Mouse (Mus musculus) lung, postnatal 0 days (tissue): ENCODE measurements around the gene Nek8.

ENCODE experiments used
- CTCF ChIP-seq: IDR thresholded peaks from 2 replicates; pipeline ENCODE4 v1.5.1; 2016; ENCODE audit warnings: antibody characterized with exemption, mild to moderate bottlenecking
- EP300 ChIP-seq: IDR thresholded peaks from 2 replicates; pipeline ENCODE4 v1.6.1; 2016; ENCODE audit warnings: antibody characterized with exemption, mild to moderate bottlenecking, control low read depth

- TF ChIP-seq CTCF (peak; percentile 56), EP300 (no peak)
Measured at GRCm38 (mm10) chr11:78172034-78172747, 4.3 kb downstream of the Nek8 start.
